8 mouse cellular contexts compared by ENCODE assay signal in the genomic region with DNA sequence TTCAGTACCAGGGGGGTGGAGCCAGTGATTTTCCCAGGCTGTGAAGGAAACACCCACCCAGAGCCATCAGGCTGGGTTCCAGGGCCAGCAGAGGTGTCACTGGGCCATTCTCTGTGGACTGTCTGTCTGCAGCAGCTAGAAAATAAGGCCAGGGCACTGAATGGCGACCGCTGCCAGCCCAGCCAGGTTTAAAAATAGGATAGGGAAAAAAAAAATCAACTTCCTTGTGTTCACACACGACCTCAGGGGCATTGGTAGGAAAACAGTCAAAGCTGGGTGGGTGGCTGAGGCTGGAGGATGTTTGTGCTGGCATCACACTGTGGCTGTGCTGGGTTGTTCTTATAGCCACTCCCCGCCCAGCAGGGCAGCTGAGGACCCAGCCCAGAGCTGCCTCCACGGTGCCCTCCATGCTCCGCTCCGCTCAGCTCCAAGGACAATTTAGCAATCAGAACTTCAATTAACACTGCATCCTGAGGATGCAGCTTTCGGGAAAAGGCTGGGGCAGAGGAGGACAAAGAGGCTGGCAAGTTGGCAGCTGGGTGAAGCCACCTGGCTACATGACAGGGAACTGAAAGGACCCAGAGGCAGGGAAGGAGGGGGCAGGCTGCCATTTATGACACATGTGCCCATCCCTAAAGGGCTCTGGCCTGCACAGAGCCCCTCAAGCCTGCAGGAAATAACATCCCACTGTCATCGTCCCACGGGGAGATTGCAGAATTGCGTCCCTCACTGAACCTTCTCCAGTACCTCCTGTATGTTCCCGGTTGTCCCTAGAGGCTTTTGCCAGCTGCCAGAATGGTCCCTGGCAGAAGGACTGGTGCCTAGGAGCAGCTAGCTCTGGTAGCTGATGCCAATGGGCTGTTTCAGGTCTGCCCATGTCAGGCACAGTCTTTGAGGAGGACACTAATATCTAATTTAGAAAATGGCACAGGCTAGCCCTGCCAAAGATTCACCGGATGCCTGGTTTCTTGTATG. TPM values are rescaled to one million over a fixed set of nuclear protein-coding genes. Genes with fewer than 3 reads are reported as not detected.
DNase-seq lines count a peak whose midpoint lies in the region; ATAC-seq and TF ChIP-seq lines count a peak whose summit lies in the region.

No protein-coding gene starts in this region.

- no peak for TF ChIP-seq CTCF in intestine, postnatal 0 days (IDR thresholded peaks at IDR 0.05; ENCODE audit: low read depth)

- peaks cover 7% of the 10 kb centered on the region; the same call in 1 of the 2 replicates for H3K4me1 ChIP-seq in kidney, embryonic 14.5 days (ENCODE audit: control insufficient read depth, insufficient read depth, low read length)
- peaks cover 33% of the 10 kb centered on the region for H3K4me1 ChIP-seq in brown adipose tissue, adult 24 weeks (ENCODE audit: control insufficient read depth, insufficient read depth, insufficient read length, low read length)
- peaks cover 29% of the 10 kb centered on the region for H3K4me1 ChIP-seq in heart, embryonic 16.5 days (ENCODE audit: control insufficient read depth, insufficient read depth, low read length)
- H3K4me1 ChIP-seq in intestine, postnatal 0 days (replicated peaks; ENCODE audit: control insufficient read depth, insufficient read depth, low read length), result no peaks in the 10 kb centered on the region

- no peaks in the 10 kb centered on the region for H3K9me3 ChIP-seq in kidney, embryonic 14.5 days (ENCODE audit: control insufficient read depth, low read length)
- H3K9me3 ChIP-seq in heart, embryonic 16.5 days (replicated peaks; ENCODE audit: control insufficient read depth, low read length), result no peaks in the 10 kb centered on the region
- no peaks in the 10 kb centered on the region for H3K9me3 ChIP-seq in intestine, postnatal 0 days (ENCODE audit: control insufficient read depth)

- no peak overlapping the region for H3K27ac ChIP-seq in kidney, embryonic 14.5 days (ENCODE audit: low read depth, low read length)
- peak overlapping the region; percentile 88 for H3K27ac ChIP-seq in brown adipose tissue, adult 24 weeks (replicated peaks; ENCODE audit: low read depth, low read length)
- peak overlapping the region; percentile 60 for H3K27ac ChIP-seq in heart, embryonic 16.5 days (ENCODE audit: low read length)
- no peak overlapping the region for H3K27ac ChIP-seq in intestine, postnatal 0 days (ENCODE audit: low read depth, low read length)

- H3K9ac ChIP-seq in kidney, embryonic 14.5 days (ENCODE audit: low read depth, low read length), result no peak overlapping the region
- no peak overlapping the region; the same call in 1 of the 2 replicates for H3K9ac ChIP-seq in heart, embryonic 16.5 days (ENCODE audit: low read length)
- H3K9ac ChIP-seq in intestine, postnatal 0 days (ENCODE audit: low read depth, low read length), result no peak overlapping the region

- DNase-seq in kidney, adult 18-20 months, result peak; percentile 45
- DNase-seq in lung, postnatal 10 days, result peak; percentile 68
- DNase-seq in right cerebral cortex, postnatal 14 days, result no peak
- DNase-seq in frontal cortex, postnatal 10 days (ENCODE audit: low spot score in 2 of 2), result no peak

- no peak for ATAC-seq in kidney, embryonic 14.5 days (ENCODE audit: low FRiP score, low TSS enrichment)
- peak; percentile 29; the same call in 1 of the 2 replicates for ATAC-seq in heart, embryonic 16.5 days (replicated peaks; ENCODE audit: extremely low read depth, insufficient read depth, low FRiP score)
- no peak for ATAC-seq in intestine, postnatal 0 days

- WGBS in kidney, embryonic 14.5 days, result 54% methylated on average over 13 of the region's 13 CpGs
- WGBS in heart, embryonic 16.5 days, result 43% methylated on average over 13 of the region's 13 CpGs
- 65% methylated on average over 13 of the region's 13 CpGs for WGBS in intestine, postnatal 0 days

- H3K4me2 ChIP-seq in kidney, embryonic 14.5 days (replicated peaks; ENCODE audit: low read depth, low read length), result no peak overlapping the region
- no peak overlapping the region for H3K4me2 ChIP-seq in heart, embryonic 16.5 days (ENCODE audit: low read depth, low read length)
- H3K4me2 ChIP-seq in intestine, postnatal 0 days (replicated peaks; ENCODE audit: low read depth), result no peak overlapping the region

- no peaks in the 10 kb centered on the region for H3K27me3 ChIP-seq in kidney, embryonic 14.5 days (ENCODE audit: control insufficient read depth, insufficient read depth, low read length)
- no peaks in the 10 kb centered on the region for H3K27me3 ChIP-seq in heart, embryonic 16.5 days (ENCODE audit: control insufficient read depth, insufficient read depth, low read length)
- H3K27me3 ChIP-seq in intestine, postnatal 0 days (replicated peaks; ENCODE audit: control insufficient read depth, insufficient read depth, low read length), result no peaks in the 10 kb centered on the region

- no peaks in the 10 kb centered on the region for H3K36me3 ChIP-seq in kidney, embryonic 14.5 days (ENCODE audit: control insufficient read depth, insufficient read depth, low read length)
- H3K36me3 ChIP-seq in heart, embryonic 16.5 days (ENCODE audit: control insufficient read depth, insufficient read depth), result no peaks in the 10 kb centered on the region
- H3K36me3 ChIP-seq in intestine, postnatal 0 days (ENCODE audit: control insufficient read depth, insufficient read depth), result no peaks in the 10 kb centered on the region

- no peak overlapping the region for H3K4me3 ChIP-seq in kidney, embryonic 14.5 days (ENCODE audit: low read length)
- H3K4me3 ChIP-seq in brown adipose tissue, adult 24 weeks (ENCODE audit: insufficient read depth, low read depth, low read length), result no peak overlapping the region
- H3K4me3 ChIP-seq in heart, embryonic 16.5 days (ENCODE audit: low read length), result no peak overlapping the region
- H3K4me3 ChIP-seq in intestine, postnatal 0 days (ENCODE audit: low read depth, low read length), result no peak overlapping the region

RNA-seq across cellular contexts. Expression of gene Med9, which starts 48.0 kb away (rescaled TPM):
- polyA plus RNA-seq in kidney, embryonic 14.5 days (2014; fragmentation: Nextera tagmentation; extraction: Ambion mirVana), result 41.3 and 43.7 TPM in 2 replicates
- 18.2 and 21.6 TPM in 2 replicates for polyA plus RNA-seq in brown adipose tissue, adult 24 weeks (2012; ENCODE audit: insufficient read depth, insufficient read length, missing spikeins)
- polyA plus RNA-seq in heart, embryonic 16.5 days (2015; fragmentation: Nextera tagmentation; extraction: Ambion mirVana), result 44.0 and 45.6 TPM in 2 replicates
- polyA plus RNA-seq in intestine, postnatal 0 days (2015; fragmentation: Nextera tagmentation; extraction: Ambion mirVana), result 19.4 and 22.1 TPM in 2 replicates

Comparison
In these comparisons a context has a peak if more than half of its experiments do, and no peak if none do; other contexts are left out.
1. DNase-seq: peak in kidney, adult 18-20 months (single experiment) and lung, postnatal 10 days (single experiment); none in right cerebral cortex, postnatal 14 days (single experiment) and frontal cortex, postnatal 10 days (0 of 2).
2. H3K27ac ChIP-seq: peak in brown adipose tissue, adult 24 weeks (single experiment) and heart, embryonic 16.5 days (single experiment); none in kidney, embryonic 14.5 days (single experiment) and intestine, postnatal 0 days (single experiment).